Mouse (Mus musculus) MEL (cell line): ENCODE results near the gene Rnf115. TPM values are rescaled to one million over a fixed set of nuclear protein-coding genes. Genes with fewer than 3 reads are reported as not detected.
A peak's percentile ranks its signal among the peaks of the same experiment; 100 is the strongest.

Experiments
- DNase-seq: peaks from one replicate; pipeline ENCODE4 v3.0.0; 2011; ENCODE audit warnings: low read depth, low spot score
- H3K27ac ChIP-seq: 2 replicates; pipeline ENCODE4 v1.5.1; 2012; ENCODE audit warnings: low read depth, mild to moderate bottlenecking, control low read depth, low read length, moderate library complexity; ENCODE audit not compliant: control insufficient read depth
- H3K27me3 ChIP-seq, 2 experiments: fragments of 150-350 bp in 1 of 2; sonication (generic) in 1 of 2; 2 replicates each; pipeline ENCODE4 v1.6.1; 2012; ENCODE audit warnings: low read length in 2 of 2, mild to moderate bottlenecking in 2 of 2, improper control_type of control experiment in 1 of 2, moderate library complexity in 1 of 2; ENCODE audit not compliant: insufficient read depth in 2 of 2, control insufficient read depth in 1 of 2
- H3K36me3 ChIP-seq, 2 experiments: 2 replicates each; pipeline ENCODE4 v1.6.1; 2012 to 2014; ENCODE audit warnings: low read length in 2 of 2, improper control_type of control experiment in 1 of 2, inconsistent platforms in 1 of 2, mild to moderate bottlenecking in 1 of 2; ENCODE audit not compliant: insufficient read depth in 2 of 2, control insufficient read depth in 1 of 2
- H3K4me1 ChIP-seq, 2 experiments: fragments of 150-350 bp in 1 of 2; sonication (generic) in 1 of 2; 2 replicates each; pipeline ENCODE4 v1.6.1; 2012; ENCODE audit warnings: low read length in 2 of 2, improper control_type of control experiment in 1 of 2, mild to moderate bottlenecking in 1 of 2; ENCODE audit not compliant: insufficient read depth in 2 of 2, control insufficient read depth in 1 of 2
- H3K4me3 ChIP-seq, 2 experiments: fragments of 150-350 bp in 1 of 2; sonication (generic) in 1 of 2; 2 replicates each; pipeline ENCODE4 v1.5.1; 2012; ENCODE audit warnings: low read depth in 2 of 2, low read length in 2 of 2, mild to moderate bottlenecking in 2 of 2, moderate library complexity in 2 of 2, control low read depth in 1 of 2, improper control_type of control experiment in 1 of 2; ENCODE audit not compliant: control insufficient read depth in 1 of 2, insufficient read depth in 1 of 2
- H3K79me2 ChIP-seq: 2 replicates; pipeline ENCODE4 v1.6.1; 2012; ENCODE audit warnings: mild to moderate bottlenecking, low read length, moderate library complexity; ENCODE audit not compliant: control insufficient read depth, poor library complexity, insufficient read depth
- H3K9ac ChIP-seq: 2 replicates; pipeline ENCODE4 v1.6.1; 2012; ENCODE audit warnings: low read depth, mild to moderate bottlenecking, control low read depth, low read length, moderate library complexity; ENCODE audit not compliant: control insufficient read depth, poor library complexity, severe bottlenecking
- H3K9me3 ChIP-seq: fragments of 150-350 bp; sonication (generic); replicated peaks from 2 replicates; pipeline ENCODE4 v1.6.1; 2012; ENCODE audit warnings: mild to moderate bottlenecking, low read length, improper control_type of control experiment, moderate library complexity; ENCODE audit not compliant: insufficient read depth
- BHLHE40 ChIP-seq: IDR thresholded peaks from 2 replicates; pipeline ENCODE4 v1.6.1; 2012; ENCODE audit warnings: low read depth, mild to moderate bottlenecking, inconsistent platforms, low read length, improper control_type of control experiment, borderline replicate concordance
- CHD1 ChIP-seq: IDR thresholded peaks from 2 replicates; pipeline ENCODE4 v1.6.1; 2012; ENCODE audit warnings: low read depth, mild to moderate bottlenecking, inconsistent platforms, low read length, improper control_type of control experiment
- CHD2 ChIP-seq: IDR thresholded peaks from 2 replicates; pipeline ENCODE4 v1.6.1; 2011; ENCODE audit warnings: low read length, improper control_type of control experiment
- CTCF ChIP-seq, 3 experiments: IDR thresholded peaks in 2 of 3; conservative IDR thresholded peaks in 1 of 3; 2 replicates each; pipeline ENCODE4 v1.5.1; 2011 to 2012; ENCODE audit warnings: low read length in 3 of 3, low read depth in 2 of 3, mild to moderate bottlenecking in 2 of 3, improper control_type of control experiment in 1 of 3, inconsistent platforms in 1 of 3, mixed read lengths in 1 of 3, moderate library complexity in 1 of 3; ENCODE audit not compliant: control insufficient read depth in 1 of 3, insufficient read depth in 1 of 3, poor library complexity in 1 of 3, severe bottlenecking in 1 of 3
- E2F4 ChIP-seq: IDR thresholded peaks from 2 replicates; pipeline ENCODE4 v1.6.1; 2011; ENCODE audit warnings: low read depth, low read length, improper control_type of control experiment, borderline replicate concordance
- GATA1 ChIP-seq: IDR thresholded peaks from 2 replicates; pipeline ENCODE4 v1.6.1; 2011; ENCODE audit warnings: low read depth, low read length, improper control_type of control experiment
- HCFC1 ChIP-seq: IDR thresholded peaks from 2 replicates; pipeline ENCODE4 v1.6.1; 2012; ENCODE audit warnings: low read depth, mild to moderate bottlenecking, inconsistent platforms, low read length, improper control_type of control experiment, moderate library complexity
- JUND ChIP-seq: IDR thresholded peaks from 2 replicates; pipeline ENCODE4 v1.6.1; 2011; ENCODE audit warnings: low read depth, mild to moderate bottlenecking, improper control_type of control experiment, low read length
- MXI1 ChIP-seq: IDR thresholded peaks from 2 replicates; pipeline ENCODE4 v1.6.1; 2011; ENCODE audit warnings: mild to moderate bottlenecking, low read depth, low read length, improper control_type of control experiment
- MYB ChIP-seq: IDR thresholded peaks from 2 replicates; pipeline ENCODE4 v1.6.1; 2011; ENCODE audit warnings: mild to moderate bottlenecking, low read depth, low read length, improper control_type of control experiment
- MYC ChIP-seq: IDR thresholded peaks from 2 replicates; pipeline ENCODE4 v1.6.1; 2011; ENCODE audit warnings: low read depth, mild to moderate bottlenecking, low read length, improper control_type of control experiment, moderate library complexity
- NRF1 ChIP-seq: IDR thresholded peaks from 2 replicates; pipeline ENCODE4 v1.6.1; 2014; ENCODE audit warnings: low read depth, mild to moderate bottlenecking, inconsistent platforms, low read length, improper control_type of control experiment, moderate library complexity; ENCODE audit not compliant: poor library complexity, insufficient read depth, severe bottlenecking
- POLR2AphosphoS2 ChIP-seq: IDR thresholded peaks from 2 replicates; pipeline ENCODE4 v1.6.1; 2011; ENCODE audit warnings: low read length, improper control_type of control experiment
- POLR2AphosphoS5 ChIP-seq: IDR thresholded peaks from 2 replicates; pipeline ENCODE4 v1.6.1; 2012; ENCODE audit warnings: low read depth, borderline replicate concordance, mild to moderate bottlenecking, inconsistent platforms, low read length, moderate library complexity, mixed read lengths
- RAD21 ChIP-seq: IDR thresholded peaks from 2 replicates; pipeline ENCODE4 v1.6.1; 2011; ENCODE audit warnings: mild to moderate bottlenecking, low read depth, low read length, improper control_type of control experiment
- RCOR1 ChIP-seq: IDR thresholded peaks from 2 replicates; pipeline ENCODE4 v1.6.1; 2012; ENCODE audit warnings: low read depth, mild to moderate bottlenecking, inconsistent platforms, low read length, improper control_type of control experiment
- SIN3A ChIP-seq: IDR thresholded peaks from 2 replicates; pipeline ENCODE4 v1.6.1; 2012; ENCODE audit warnings: low read length, improper control_type of control experiment, inconsistent platforms
- SMC3 ChIP-seq: IDR thresholded peaks from 2 replicates; pipeline ENCODE4 v1.6.1; 2011; ENCODE audit warnings: low read depth, low read length, improper control_type of control experiment
- UBTF ChIP-seq: IDR thresholded peaks from 2 replicates; pipeline ENCODE4 v1.6.1; 2012; ENCODE audit warnings: low read depth, mild to moderate bottlenecking, inconsistent platforms, low read length, improper control_type of control experiment, moderate library complexity, borderline replicate concordance; ENCODE audit not compliant: insufficient read depth
- ZC3H11A ChIP-seq: IDR thresholded peaks from 2 replicates; pipeline ENCODE4 v1.6.1; 2012; ENCODE audit warnings: low read depth, mild to moderate bottlenecking, inconsistent platforms, low read length, improper control_type of control experiment
- ZKSCAN1 ChIP-seq: IDR thresholded peaks from 2 replicates; pipeline ENCODE4 v1.6.1; 2012; ENCODE audit warnings: low read depth, mild to moderate bottlenecking, inconsistent platforms, low read length, improper control_type of control experiment, moderate library complexity
- ZMIZ1 ChIP-seq: IDR thresholded peaks from 2 replicates; pipeline ENCODE4 v1.6.1; 2012; ENCODE audit warnings: low read depth, mild to moderate bottlenecking, inconsistent platforms, low read length, improper control_type of control experiment, moderate library complexity
- ZNF384 ChIP-seq: IDR thresholded peaks from 2 replicates; pipeline ENCODE4 v1.6.1; 2012; ENCODE audit warnings: low read depth, mild to moderate bottlenecking, inconsistent platforms, low read length, improper control_type of control experiment
- polyA plus RNA-seq, 2 experiments: library from polyadenylated mRNA; stranded (reverse) in 1 of 2; unstranded in 1 of 2; fragments of >175 nt in 1 of 2; fragments of >200 nt in 1 of 2; gene quantifications; 2 replicates each; pipeline versions ENCODE4 v1.2.1 to v1.2.4; 2012; ENCODE audit warnings: low replicate concordance in 2 of 2, low read depth in 1 of 2; ENCODE audit not compliant: insufficient read length in 2 of 2, insufficient read depth in 1 of 2, missing spikeins in 1 of 2
- total RNA-seq: library from RNA; depleted of rRNA; stranded (reverse); fragments of 300-350 nt; gene quantifications from 2 replicates; pipeline ENCODE4 v1.2.3, GENCODE M21; 2012

Gene Rnf115
- total and polyA plus RNA-seq, 3 experiments, result 43.2 to 71.8 (median 66.1) TPM

- TF ChIP-seq RCOR1 (no peak), NRF1 (peak; percentile 58), JUND (no peak), ZKSCAN1 (no peak), RAD21 (no peak)
These were observed 30.4 kb upstream of the Rnf115 start (continued) for GRCm38 (mm10) chr3:96696766-96697732.

DNA sequence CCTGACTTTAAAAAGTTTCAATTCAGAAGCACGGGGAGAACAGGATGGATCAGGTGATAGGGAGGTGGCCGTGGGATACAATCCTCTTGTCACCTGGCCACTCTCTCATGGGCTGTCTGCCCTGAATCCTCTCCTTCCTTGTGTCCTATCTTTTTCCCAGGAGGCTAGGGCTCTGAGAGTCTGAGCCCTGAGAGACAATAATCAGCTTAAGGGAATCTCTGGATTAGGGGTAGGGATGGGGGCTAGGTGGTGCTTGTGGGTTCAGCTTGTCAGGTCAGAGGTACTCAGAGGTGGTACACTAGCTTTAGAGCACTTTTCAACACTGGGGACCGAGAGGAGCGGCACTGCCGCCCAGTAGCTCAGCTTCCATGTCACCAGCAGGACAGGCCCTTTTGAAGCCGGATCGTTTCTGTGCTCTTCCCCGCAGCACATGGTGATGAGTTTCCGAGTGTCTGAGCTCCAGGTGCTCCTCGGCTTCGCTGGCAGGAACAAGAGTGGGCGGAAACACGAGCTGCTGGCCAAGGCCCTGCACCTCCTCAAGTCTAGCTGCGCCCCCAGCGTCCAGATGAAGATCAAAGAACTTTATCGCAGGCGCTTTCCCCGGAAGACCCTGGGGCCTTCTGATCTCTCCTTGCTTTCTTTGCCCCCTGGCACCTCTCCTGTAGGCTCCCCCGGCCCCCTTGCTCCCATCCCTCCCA is 28.3 kb upstream of the Rnf115 start:
- TF ChIP-seq MYC (no peak), E2F4 (no peak), UBTF (no peak), CHD2 (no peak), MYB (no peak), SMC3 (no peak), BHLHE40 (no peak), NRF1 (no peak), POLR2AphosphoS5 (no peak), SIN3A (no peak)
- TF ChIP-seq, all 39 proteins: peak for 0

DNA sequence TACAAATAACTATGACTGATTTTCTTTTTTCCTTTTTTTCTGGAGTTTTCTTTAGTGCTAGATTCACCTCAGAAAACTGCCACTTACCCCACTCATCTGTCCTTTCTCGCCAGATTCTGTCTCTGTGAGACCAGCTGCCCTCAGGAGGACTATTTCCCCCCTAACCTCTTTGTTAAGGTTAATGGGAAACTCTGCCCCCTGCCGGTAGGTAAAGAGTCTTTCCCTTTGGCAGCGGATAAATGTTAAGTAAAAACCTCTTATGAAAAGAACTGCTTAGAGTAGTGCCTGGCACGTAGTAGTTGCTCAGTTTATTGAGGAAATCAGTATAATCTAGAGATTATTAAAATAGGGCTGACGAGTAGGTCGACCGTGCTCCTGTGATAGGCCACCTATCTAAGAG is 27.1 kb upstream of the Rnf115 start:
- Histone ChIP-seq H3K4me3 (no peak overlapping the region), H3K4me1 (peaks cover 5 to 10% of the 10 kb centered on the region in 2 experiments; a peak in 3 of 4 replicates), H3K79me2 (peaks cover 3% of the 10 kb centered on the region; the same call in 1 of the 2 replicates), H3K36me3 (peaks cover 0 to 8% of the 10 kb centered on the region in 2 experiments; a peak in 2 of 4 replicates), H3K9me3 (no peaks in the 10 kb centered on the region), H3K9ac (no peak overlapping the region), H3K27me3 (no peaks in the 10 kb centered on the region), H3K27ac (no peak overlapping the region)
- peak; percentile 88 for DNase-seq
- TF ChIP-seq CHD1 (no peak), ZC3H11A (peak; percentile 70), GATA1 (no peak), ZNF384 (no peak), UBTF (no peak), MYB (no peak), POLR2AphosphoS2 (no peak), MXI1 (no peak), ZMIZ1 (no peak), CTCF (IDR thresholded peaks at IDR 0.05 in 2 of 3, conservative IDR thresholded peaks at IDR 0.05 in 1 of 3; ENCODE audit: control insufficient read depth in 1 of 3, insufficient read depth in 1 of 3, low read depth in 2 of 3, low read length in 3 of 3, poor library complexity in 1 of 3, severe bottlenecking in 1 of 3) (peak; percentile 50 to 96 (median 87)), SMC3 (peak; percentile 93), HCFC1 (no peak), RAD21 (peak; percentile 74)

More for the DNA sequence above, 28.3 kb upstream of the Rnf115 start:
- Histone ChIP-seq H3K4me3 (no peak overlapping the region), H3K9me3 (no peaks in the 10 kb centered on the region), H3K4me1 (peaks cover 5 to 13% of the 10 kb centered on the region in 2 experiments; a peak in 3 of 4 replicates), H3K27ac (no peak overlapping the region), H3K36me3 (peaks cover 0 to 13% of the 10 kb centered on the region in 2 experiments; a peak in 2 of 4 replicates), H3K27me3 (no peaks in the 10 kb centered on the region), H3K9ac (no peak overlapping the region), H3K79me2 (peaks cover 3% of the 10 kb centered on the region; the same call in 1 of the 2 replicates)
- DNase-seq, result no peak
